Mouse (Mus musculus): ENCODE measurements around the gene Mroh2a.

DNA sequence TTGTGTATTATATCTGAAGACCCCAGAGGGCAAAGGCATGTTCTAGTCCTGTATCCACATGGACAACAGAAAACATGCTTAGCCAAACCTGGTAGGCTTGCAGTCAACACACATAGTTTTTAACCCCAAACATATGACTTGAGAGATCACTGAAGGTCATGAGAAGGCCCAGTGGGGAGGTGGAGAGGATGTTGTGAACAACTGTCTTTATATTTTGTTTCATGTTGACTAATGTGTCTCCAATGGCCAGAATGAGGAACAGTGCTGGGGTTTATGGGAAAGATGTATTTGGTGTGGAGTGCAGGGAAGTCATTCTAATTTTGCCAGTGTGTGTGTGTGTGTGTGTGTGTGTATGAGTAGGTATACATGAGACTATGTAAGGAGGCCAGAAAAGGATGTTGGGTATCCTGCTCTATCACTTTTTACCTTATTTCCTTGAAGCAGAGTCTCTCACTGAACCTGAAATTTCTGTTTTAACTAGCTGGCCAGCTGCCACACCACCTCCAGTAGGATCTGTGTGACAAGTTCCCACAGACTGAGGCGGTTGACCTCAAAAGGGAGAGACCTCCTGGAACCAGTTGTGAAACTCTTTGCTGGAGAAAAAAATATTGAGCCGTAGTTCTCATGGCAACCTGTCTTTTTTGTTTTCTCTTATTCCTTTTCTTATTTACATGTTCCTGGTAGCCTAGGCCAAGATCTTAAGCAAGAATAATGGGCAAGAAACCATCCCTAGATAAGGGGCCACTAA, 2.6 kb upstream of the Mroh2a start:
- TF ChIP-seq CTCF (IDR thresholded peaks at IDR 0.05; ENCODE audit: borderline replicate concordance, control insufficient read depth, extremely low read depth, insufficient read depth, low read length, poor library complexity) (no peak), POLR2A (IDR thresholded peaks at IDR 0.05; ENCODE audit: control insufficient read depth, extremely low read depth, insufficient read depth, low read length, poor library complexity) (no peak)

All from thymus, adult 2 months (tissue).